Mouse (Mus musculus) c-Kit-positive CD71-positive TER-119-negative erythroid progenitor cells, embryonic 14.5 days (primary cell): ENCODE results near the gene Map2k2.

ENCODE experiments used
- DNase-seq: peaks from one replicate; pipeline ENCODE4 v3.0.0-alpha.2; 2013; ENCODE audit warnings: low read depth

The Map2k2 gene

GRCm38 (mm10) chr10:81106113-81106721 is 502 bp downstream of the Map2k2 start:
- peak; percentile 86 for DNase-seq

GRCm38 (mm10) chr10:81112946-81113345 is 7.2 kb downstream of the Map2k2 start:
- no peak for DNase-seq

DNA sequence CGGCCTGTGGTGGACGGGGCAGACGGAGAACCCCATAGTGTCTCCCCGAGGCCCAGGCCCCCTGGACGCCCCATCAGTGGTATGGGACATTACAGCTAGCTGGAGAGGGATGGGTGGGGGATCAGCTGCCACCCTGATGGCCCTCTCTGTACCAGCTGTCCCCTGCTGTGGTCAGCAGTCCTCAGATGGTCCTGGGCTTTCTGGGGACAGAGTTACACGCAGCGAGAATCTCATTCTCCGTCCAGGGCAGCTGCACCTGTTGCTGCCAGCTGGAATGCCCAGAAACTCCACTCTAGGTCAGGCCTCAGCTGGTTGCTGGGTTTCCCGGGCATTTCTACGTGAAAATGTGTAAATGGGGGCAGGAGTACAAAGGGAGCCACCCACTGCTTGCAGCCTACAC is 13.9 kb downstream of the Map2k2 start:
- DNase-seq, result no peak

- DNase-seq, result no peak
These were observed 14.9 kb downstream of the Map2k2 start for GRCm38 (mm10) chr10:81120650-81121049.

DNA sequence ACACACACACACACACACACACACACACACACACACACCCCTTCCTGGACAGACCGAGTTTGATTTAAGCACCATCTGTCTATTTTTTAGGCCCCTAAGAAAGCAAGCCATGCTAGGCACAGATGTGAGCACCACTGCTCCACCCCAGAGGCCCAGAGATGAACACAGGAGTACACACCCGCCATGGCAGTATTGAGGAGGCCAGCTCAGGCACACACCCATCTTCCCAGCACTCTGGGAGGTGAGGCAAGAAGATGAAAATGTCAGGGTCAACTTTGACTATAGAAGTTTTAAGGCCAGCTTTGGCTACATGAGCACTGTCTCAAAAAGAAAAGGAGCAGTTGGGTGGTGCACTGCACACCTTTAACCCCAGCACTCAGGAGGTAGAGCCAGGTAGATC is 17.2 kb downstream of the Map2k2 start:
- DNase-seq, result no peak

DNA sequence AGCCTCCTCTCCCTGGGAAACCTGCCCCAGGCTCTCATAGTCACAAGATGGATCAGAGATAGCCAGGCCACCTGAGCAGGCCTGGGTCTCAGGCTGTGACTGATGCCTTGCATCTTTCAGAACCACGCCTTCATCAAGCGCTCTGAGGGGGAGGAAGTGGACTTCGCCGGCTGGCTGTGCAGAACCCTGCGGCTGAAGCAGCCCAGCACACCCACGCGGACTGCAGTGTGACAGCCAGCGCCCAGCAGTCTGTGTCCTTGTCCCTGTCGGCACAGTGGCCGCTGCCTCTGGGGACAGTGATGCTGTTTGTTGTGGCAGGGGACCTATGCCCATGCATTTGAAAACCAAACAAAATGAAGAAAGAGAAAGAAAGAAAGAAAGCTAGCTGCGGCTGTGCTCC is 17.8 kb downstream of the Map2k2 start:
- DNase-seq, result no peak

GRCm38 (mm10) chr10:81134181-81134587 is 28.5 kb downstream of the Map2k2 start:
- DNase-seq, result peak; percentile 60

DNA sequence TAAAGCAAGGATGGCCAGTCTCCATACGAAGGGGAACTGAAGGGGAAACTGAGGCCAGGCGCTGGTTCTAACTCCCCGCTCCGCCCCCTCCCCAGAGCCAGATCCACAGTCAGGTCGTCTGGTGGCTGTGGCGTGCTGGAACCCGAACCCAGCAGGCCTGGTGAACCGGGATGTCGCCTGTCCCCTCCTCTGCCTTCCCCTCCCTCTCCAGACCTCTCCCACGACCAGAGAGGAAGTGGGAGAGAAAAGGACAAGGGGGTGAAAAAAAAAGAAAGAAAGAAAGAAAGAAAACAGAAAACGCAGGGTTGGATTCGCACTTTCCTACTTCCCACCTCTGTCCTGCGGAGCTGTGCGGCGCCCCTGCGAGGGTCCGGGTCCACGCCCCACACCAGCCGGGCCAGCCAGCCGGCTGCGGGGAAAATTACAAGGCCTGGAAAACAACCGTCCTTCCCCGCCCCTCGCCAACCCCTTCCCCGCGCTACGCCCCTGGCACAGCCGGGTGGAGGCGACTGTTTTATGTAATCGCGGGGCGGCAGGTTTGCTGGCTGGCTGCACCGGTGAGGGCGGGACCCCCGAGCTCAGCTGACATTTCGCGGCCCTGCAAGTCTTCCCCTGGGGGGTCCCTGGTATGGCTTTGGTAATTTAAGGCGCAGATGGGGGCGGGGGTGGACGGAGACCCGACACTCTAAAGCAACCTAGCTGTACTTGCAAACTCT is 29.4 kb downstream of the Map2k2 start, which contains the start of gene Zbtb7a:
TSS of gene Zbtb7a (plus strand) at position 255 of the 716 bp plus-strand sequence.
- DNase-seq, result no peak

- peak; percentile 81 for DNase-seq
These were observed 30.4 kb downstream of the Map2k2 start for GRCm38 (mm10) chr10:81135831-81136705.

GRCm38 (mm10) chr10:81136706-81137231 is 31.1 kb downstream of the Map2k2 start:
- DNase-seq, result peak; percentile 67

DNA sequence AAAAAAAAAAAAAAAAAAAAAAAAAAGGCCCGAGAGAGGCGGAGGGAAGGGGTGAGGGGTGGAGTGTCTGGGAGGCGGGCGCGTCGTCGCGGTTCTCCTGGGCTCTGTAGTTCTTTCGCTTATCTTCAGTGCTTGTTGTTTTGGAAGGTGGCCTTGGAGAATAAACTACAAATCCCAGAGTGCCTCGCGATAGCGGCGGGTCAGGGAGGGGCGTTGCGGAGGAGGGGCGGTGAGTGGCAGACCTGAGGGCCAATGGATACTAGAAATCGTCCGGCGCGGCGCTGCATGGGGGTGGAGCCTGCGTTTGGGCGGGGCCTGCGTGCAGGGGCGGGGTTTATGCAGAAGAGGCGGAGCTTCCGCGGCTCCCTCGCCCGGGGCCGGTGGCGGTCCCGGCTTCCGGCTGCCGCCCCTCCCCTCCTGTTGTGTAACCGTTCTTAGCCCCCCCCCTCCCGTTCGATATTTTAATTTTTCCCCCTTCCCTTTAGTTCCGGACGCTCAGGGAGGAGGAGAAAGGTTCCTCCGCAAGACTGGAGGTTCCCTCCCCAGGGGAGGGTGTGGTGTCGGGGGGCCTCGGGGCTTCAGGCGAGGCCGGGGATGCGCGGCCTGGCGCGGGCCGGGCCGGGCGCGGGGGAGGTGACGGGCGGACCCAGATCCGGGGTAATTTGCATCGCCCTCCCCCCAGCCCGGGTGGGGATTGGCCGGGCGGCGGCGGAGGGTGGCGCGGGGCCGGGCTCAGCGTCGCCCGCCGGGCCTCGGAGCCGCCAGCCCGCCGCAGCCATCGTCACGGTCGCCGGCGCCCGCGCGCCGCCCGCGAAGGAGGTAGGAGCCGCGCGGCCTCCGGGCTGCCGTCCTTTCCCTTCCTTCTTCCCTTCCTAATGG is 31.8 kb downstream of the Map2k2 start:
- DNase-seq, result peak; percentile 96

GRCm38 (mm10) chr10:81138131-81138782 is 32.5 kb downstream of the Map2k2 start:
- DNase-seq, result no peak

- no peak for DNase-seq
These were observed 33.3 kb downstream of the Map2k2 start for GRCm38 (mm10) chr10:81138821-81139528.

DNA sequence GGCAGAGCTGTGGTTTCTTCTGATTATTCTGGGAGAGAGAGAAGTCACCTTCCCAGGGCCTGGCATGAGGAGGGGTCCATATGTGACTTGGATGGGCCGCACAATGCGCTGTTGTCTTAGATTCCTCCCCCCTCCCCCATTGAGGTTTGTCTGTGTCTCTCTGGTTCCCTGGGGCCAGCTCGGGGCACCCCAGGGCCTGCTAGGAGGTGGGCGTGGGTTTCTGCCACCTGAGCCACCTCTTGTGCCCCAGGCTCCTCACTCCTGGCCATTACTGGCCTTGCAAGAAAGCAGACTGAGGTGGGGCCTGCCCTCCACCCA is 33.8 kb downstream of the Map2k2 start:
- DNase-seq, result no peak

- DNase-seq, result no peak
These were observed 34.3 kb downstream of the Map2k2 start for GRCm38 (mm10) chr10:81140005-81140404.

DNA sequence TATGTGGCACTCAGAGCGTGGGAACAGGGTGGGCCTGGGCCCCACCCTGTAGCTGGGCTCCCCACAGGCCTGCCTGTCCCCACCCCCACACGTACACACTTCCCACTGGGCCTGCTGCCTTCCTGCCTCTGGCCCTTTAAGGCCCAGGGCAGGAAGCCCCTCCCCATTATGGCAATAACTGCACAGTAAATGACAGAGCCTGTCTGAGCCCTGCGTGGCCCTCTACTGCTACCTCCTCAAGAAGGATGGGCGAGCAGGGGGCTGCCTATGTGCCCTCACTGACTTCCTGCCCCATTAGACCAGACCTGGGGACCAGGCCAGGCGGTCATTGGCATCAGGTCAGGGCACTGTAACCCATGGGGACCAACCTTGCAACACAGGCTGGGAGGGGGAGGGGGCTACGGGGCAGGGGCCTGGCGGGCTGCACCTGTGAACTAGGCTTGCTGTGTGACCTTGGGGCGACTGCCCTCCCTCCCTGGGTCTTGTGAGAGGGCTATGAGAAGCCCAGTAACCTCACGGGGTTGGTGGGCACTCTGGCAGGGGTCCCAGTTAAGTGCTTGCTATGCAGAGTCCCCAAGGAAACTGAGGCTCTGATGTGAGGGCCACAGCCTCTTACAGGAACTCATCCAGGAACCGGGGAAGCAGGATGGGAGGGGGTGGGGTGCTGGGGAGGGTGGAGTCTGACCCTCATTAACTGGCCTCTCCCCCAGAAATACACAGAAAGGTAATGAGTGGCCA is 35.2 kb downstream of the Map2k2 start:
- no peak for DNase-seq

- no peak for DNase-seq
These were observed 35.9 kb downstream of the Map2k2 start for GRCm38 (mm10) chr10:81141455-81142210.

- no peak for DNase-seq
These were observed 36.9 kb downstream of the Map2k2 start for GRCm38 (mm10) chr10:81142551-81142981.

DNA sequence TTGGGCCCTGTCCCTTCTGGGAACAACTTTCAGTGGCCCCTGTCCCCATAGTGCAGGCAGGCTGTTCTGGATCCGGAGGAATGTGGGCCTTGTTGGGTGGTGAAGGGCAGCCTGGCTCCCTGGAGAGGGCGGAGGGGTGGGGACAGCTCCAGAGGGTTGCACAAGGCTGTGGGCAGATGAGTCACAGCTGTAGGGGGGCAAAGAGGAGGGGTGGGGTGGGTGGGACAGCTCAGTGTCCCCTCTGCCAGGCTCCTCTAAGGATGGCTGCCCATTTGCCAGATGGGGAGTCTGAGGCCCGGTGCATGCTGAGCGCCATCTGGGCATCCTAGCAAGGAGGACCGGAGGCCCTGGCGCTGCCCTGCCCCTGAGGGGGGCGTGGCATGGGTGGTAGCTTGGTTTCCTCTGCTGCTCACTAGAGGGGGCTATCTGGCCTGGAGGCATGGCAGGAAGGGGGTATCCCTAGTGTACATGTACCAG is 37.5 kb downstream of the Map2k2 start:
- no peak for DNase-seq
